ENCODE assay signal across 25 mouse cellular contexts in the genomic region with DNA sequence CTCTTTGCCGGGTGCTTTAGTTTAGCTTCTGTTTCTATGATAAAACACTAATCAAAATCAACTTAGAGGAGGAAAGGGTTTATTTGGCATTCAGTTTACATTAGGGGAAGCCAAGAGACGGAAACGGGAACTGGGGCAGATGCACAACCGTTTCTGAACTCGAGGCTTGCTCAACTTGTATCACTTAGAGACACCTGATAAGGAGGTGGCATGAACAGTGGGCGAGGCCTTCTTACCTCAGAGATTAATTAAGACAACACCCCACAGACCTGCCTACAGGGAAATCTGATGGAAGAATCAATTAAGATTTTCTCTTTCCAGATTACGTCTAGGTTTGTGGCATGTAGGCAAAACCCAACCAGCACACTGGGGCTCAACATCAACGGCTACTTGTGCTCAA.
"Had no signal": no experiment of that assay in that cellular context is flagged by ENCODE, and none has a peak within 500 bp of the region (broad histone marks: within the 10 kb centered on the region; RNA-seq: fewer than 3 reads in every experiment).

No protein-coding gene starts in this region.

- H3K4me1 ChIP-seq: heart, embryonic 10.5 days; heart, embryonic 12.5 days; hindbrain, embryonic 10.5 days; hindbrain, embryonic 12.5 days; kidney, embryonic 15.5 days; limb, embryonic 12.5 days; liver, embryonic 13.5 days had no signal

- DNase-seq: gastrocnemius, postnatal 14 days; gastrocnemius, postnatal 36 days; heart, adult 18-20 months; heart, postnatal 10 days; heart, postnatal 4 days; kidney, adult 11 months; kidney, adult 2 months; kidney, adult 9 months; kidney, postnatal 14 days; kidney, postnatal 36 days; layer of hippocampus, adult 9-11 months; layer of hippocampus, postnatal 36 days; liver; liver, embryonic 13.5 days had no signal

- H3K4me3 ChIP-seq: heart, embryonic 10.5 days; heart, embryonic 12.5 days; hindbrain, embryonic 10.5 days; hindbrain, embryonic 12.5 days; kidney, embryonic 15.5 days; limb, embryonic 12.5 days; liver, embryonic 13.5 days had no signal

- ATAC-seq: hindbrain, postnatal 0 days; intestine, embryonic 16.5 days had no signal

- H3K9me3 ChIP-seq: heart, embryonic 10.5 days; heart, embryonic 12.5 days; hindbrain, embryonic 10.5 days; hindbrain, embryonic 12.5 days; kidney, embryonic 15.5 days; limb, embryonic 12.5 days; liver, embryonic 13.5 days had no signal

- H3K4me2 ChIP-seq: heart, embryonic 12.5 days; hindbrain, embryonic 12.5 days; hindbrain, embryonic 14.5 days; kidney, embryonic 15.5 days; limb, embryonic 12.5 days; liver, embryonic 11.5 days; liver, embryonic 13.5 days had no signal

- H3K27me3 ChIP-seq: heart, embryonic 12.5 days; hindbrain, embryonic 12.5 days; kidney, embryonic 15.5 days; limb, embryonic 12.5 days; liver, embryonic 13.5 days had no signal

- H3K9ac ChIP-seq: heart, embryonic 12.5 days; hindbrain, embryonic 12.5 days; hindbrain, embryonic 14.5 days; kidney, embryonic 15.5 days; limb, embryonic 12.5 days; liver, embryonic 13.5 days had no signal

- H3K27ac ChIP-seq: heart, embryonic 10.5 days; hindbrain, embryonic 10.5 days; hindbrain, embryonic 12.5 days; hindbrain, embryonic 14.5 days; hindbrain, postnatal 0 days; kidney, embryonic 15.5 days; kidney, postnatal 0 days; limb, embryonic 12.5 days; liver, embryonic 13.5 days had no signal
